Mouse (Mus musculus) CH12.LX (cell line): ENCODE data around the gene Rundc3a. TPM values are rescaled to one million over a fixed set of nuclear protein-coding genes. Genes with fewer than 3 reads are reported as not detected.
A peak's percentile ranks its signal among the peaks of the same experiment; 100 is the strongest.

Experiments used
- DNase-seq: peaks from one replicate; pipeline ENCODE4 v3.0.0-alpha.2; 2013; ENCODE audit errors: extremely low read depth
- H3K27ac ChIP-seq: 2 replicates; pipeline ENCODE4 v1.5.1; 2012; ENCODE audit warnings: low read depth, mild to moderate bottlenecking, control low read depth, moderate library complexity; ENCODE audit not compliant: insufficient read depth
- H3K27me3 ChIP-seq: replicated peaks from 2 replicates; pipeline ENCODE3; 2012; ENCODE audit warnings: inconsistent platforms
- H3K36me3 ChIP-seq, 2 experiments: replicated peaks in 1 of 2; 2 replicates each; pipeline versions ENCODE3 to v1.6.1; 2012; ENCODE audit warnings: inconsistent platforms in 1 of 2, low read length in 1 of 2, mild to moderate bottlenecking in 1 of 2, mixed read lengths in 1 of 2, moderate library complexity in 1 of 2; ENCODE audit not compliant: control insufficient read depth in 1 of 2, insufficient read depth in 1 of 2
- H3K4me1 ChIP-seq, 2 experiments: 2 replicates each; pipeline ENCODE4 v1.6.1; 2012; ENCODE audit warnings: inconsistent platforms in 1 of 2, moderate library complexity in 1 of 2; ENCODE audit not compliant: insufficient read depth in 2 of 2, control insufficient read depth in 1 of 2
- H3K4me2 ChIP-seq: 2 replicates; pipeline ENCODE4 v1.6.1; 2012; ENCODE audit warnings: low read depth, mild to moderate bottlenecking, control low read depth; ENCODE audit not compliant: poor library complexity, insufficient read depth, severe bottlenecking
- H3K4me3 ChIP-seq, 3 experiments: fragments of 150-350 bp in 1 of 3; sonication (generic) in 1 of 3; replicated peaks in 1 of 3; 2 replicates each; pipeline versions ENCODE3 to v1.5.1; 2011 to 2012; ENCODE audit warnings: low read depth in 2 of 3, low read length in 2 of 3, mild to moderate bottlenecking in 2 of 3, moderate library complexity in 2 of 3, control low read depth in 1 of 3, improper control_type of control experiment in 1 of 3, inconsistent platforms in 1 of 3, mixed read lengths in 1 of 3; ENCODE audit not compliant: poor library complexity in 1 of 3
- H3K79me2 ChIP-seq: replicated peaks from 2 replicates; pipeline ENCODE4 v1.6.1; 2012; ENCODE audit warnings: mild to moderate bottlenecking, moderate library complexity; ENCODE audit not compliant: control insufficient read depth, poor library complexity, insufficient read depth, severe bottlenecking; ENCODE audit errors: extremely low read depth
- H3K9ac ChIP-seq: 2 replicates; pipeline ENCODE4 v1.6.1; 2012; ENCODE audit warnings: low read depth, mild to moderate bottlenecking, control low read depth, moderate library complexity; ENCODE audit not compliant: insufficient read depth
- H3K9me3 ChIP-seq: replicated peaks from 2 replicates; pipeline ENCODE3; 2012; ENCODE audit warnings: low read length, inconsistent platforms, mixed read lengths
- ELF1 ChIP-seq: IDR thresholded peaks from 2 replicates; pipeline ENCODE4 v1.6.1; 2014; ENCODE audit warnings: low read depth, mild to moderate bottlenecking, inconsistent platforms, low read length, improper control_type of control experiment
- EP300 ChIP-seq: IDR thresholded peaks from 2 replicates; pipeline ENCODE4 v1.6.1; 2011; ENCODE audit warnings: low read length, improper control_type of control experiment
- ETS1 ChIP-seq: conservative IDR thresholded peaks from 2 replicates; pipeline ENCODE4 v1.6.1; 2012; ENCODE audit warnings: low read depth, mild to moderate bottlenecking, inconsistent platforms, low read length, improper control_type of control experiment, moderate library complexity
- GABPA ChIP-seq: IDR thresholded peaks from 2 replicates; pipeline ENCODE4 v1.6.1; 2012; ENCODE audit warnings: low read depth, low read length, improper control_type of control experiment, inconsistent platforms; ENCODE audit not compliant: insufficient replicate concordance
- HCFC1 ChIP-seq: IDR thresholded peaks from 2 replicates; pipeline ENCODE4 v1.6.1; 2012; ENCODE audit warnings: low read depth, mild to moderate bottlenecking, inconsistent platforms, low read length, improper control_type of control experiment
- IRF4 ChIP-seq: IDR thresholded peaks from 2 replicates; pipeline ENCODE4 v1.6.1; 2014; ENCODE audit warnings: low read depth, mild to moderate bottlenecking, inconsistent platforms, low read length, improper control_type of control experiment
- MAFK ChIP-seq: IDR thresholded peaks from 2 replicates; pipeline ENCODE4 v1.6.1; 2011; ENCODE audit warnings: low read length, improper control_type of control experiment; ENCODE audit not compliant: insufficient replicate concordance
- PAX5 ChIP-seq: IDR thresholded peaks from 2 replicates; pipeline ENCODE4 v1.6.1; 2012; ENCODE audit warnings: low read length, inconsistent platforms, mixed read lengths
- POLR2A ChIP-seq: IDR thresholded peaks from 2 replicates; pipeline ENCODE4 v1.6.1; 2011; ENCODE audit warnings: low read depth, mild to moderate bottlenecking, improper control_type of control experiment, low read length
- POLR2AphosphoS2 ChIP-seq: IDR thresholded peaks from 2 replicates; pipeline ENCODE4 v1.6.1; 2011; ENCODE audit warnings: low read depth, low read length, improper control_type of control experiment
- RAD21 ChIP-seq: IDR thresholded peaks from 2 replicates; pipeline ENCODE4 v1.6.1; 2011; ENCODE audit warnings: low read depth, mild to moderate bottlenecking, low read length, improper control_type of control experiment, moderate library complexity
- SIN3A ChIP-seq: IDR thresholded peaks from 2 replicates; pipeline ENCODE4 v1.6.1; 2012; ENCODE audit warnings: low read length, improper control_type of control experiment, inconsistent platforms
- SMC3 ChIP-seq: IDR thresholded peaks from 2 replicates; pipeline ENCODE4 v1.6.1; 2011; ENCODE audit warnings: low read depth, low read length, improper control_type of control experiment
- TBP ChIP-seq: conservative IDR thresholded peaks from 2 replicates; pipeline ENCODE4 v1.6.1; 2011; ENCODE audit warnings: low read depth, low read length, improper control_type of control experiment
- ZC3H11A ChIP-seq: IDR thresholded peaks from 2 replicates; pipeline ENCODE4 v1.6.1; 2012; ENCODE audit warnings: low read depth, mild to moderate bottlenecking, inconsistent platforms, low read length, improper control_type of control experiment
- ZMIZ1 ChIP-seq: IDR thresholded peaks from 2 replicates; pipeline ENCODE4 v1.6.1; 2012; ENCODE audit warnings: low read depth, mild to moderate bottlenecking, inconsistent platforms, low read length, improper control_type of control experiment
- dilution Hi-C: fragments of 300-500 bp; cut with MboI; formaldehyde crosslinking; loops from 2 replicates; pipeline ENCODE4 v1.14.3; 2020; ENCODE audit warnings: low sequenced_read_pairs; ENCODE audit not compliant: extremely low pct_unique_long_range_greater_than_20kb, extremely low pct_ligation_motif_present
- in situ Hi-C: fragments of 300-500 bp; cut with MboI; formaldehyde crosslinking; loops from 3 replicates; pipeline ENCODE4 v1.14.3; 2019; ENCODE audit warnings: low sequenced_read_pairs, low pct_ligation_motif_present, low pct_unique_long_range_greater_than_20kb, mixed read lengths
- polyA plus RNA-seq: library from polyadenylated mRNA; unstranded; fragments of >175 nt; gene quantifications from 2 replicates; pipeline ENCODE4 v1.2.1, GENCODE M21; 2012; ENCODE audit warnings: low read depth; ENCODE audit not compliant: insufficient read length
- total RNA-seq, 2 experiments: library from RNA; depleted of rRNA; stranded (reverse); fragments of 300-350 nt in 1 of 2; fragments of >200 nt in 1 of 2; gene quantifications; 2 replicates each; pipeline ENCODE4 v1.2.3; 2012 to 2014

Gene Rundc3a
- total and polyA plus RNA-seq, 3 experiments, result 1.4 to 16.3 (median 3.3) TPM

DNA sequence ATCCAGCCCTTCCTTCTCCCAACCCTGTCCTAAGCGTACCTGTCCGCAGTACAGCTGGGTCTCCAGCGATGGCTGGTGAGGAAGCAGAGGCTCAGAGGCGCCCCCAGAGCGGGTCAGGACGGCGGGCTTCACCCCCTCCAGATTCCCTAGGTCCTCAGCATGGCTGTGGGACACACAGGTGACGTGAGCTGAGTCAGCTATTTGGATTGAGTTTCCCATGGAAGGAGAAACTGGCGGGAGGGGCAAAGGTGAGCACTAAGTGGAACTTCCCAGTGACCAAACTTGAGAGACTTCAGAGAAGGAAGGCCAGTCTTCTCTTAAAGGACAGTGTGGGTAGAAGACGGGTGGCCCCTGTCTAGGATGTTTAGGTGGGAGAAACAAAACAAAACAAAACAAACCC lies 34.8 kb upstream of the Rundc3a start:
- no peaks in the 10 kb centered on the region for H3K79me2 ChIP-seq
- H3K27me3 ChIP-seq, result peaks cover 93% of the 10 kb centered on the region
- dilution Hi-C loops (no loop called here), in situ Hi-C loops (loop anchor here (5.0 kb wide), 1 partner anchor 36 kb away; no protein-coding TSS in a partner anchor)
- H3K4me3 ChIP-seq, result no peak overlapping the region
- no peak for DNase-seq
- H3K9me3 ChIP-seq, result no peaks in the 10 kb centered on the region
- H3K36me3 ChIP-seq, result no peaks in the 10 kb centered on the region
- no peak overlapping the region for H3K27ac ChIP-seq
- no peak overlapping the region for H3K4me2 ChIP-seq
- peaks cover 0 to 8% of the 10 kb centered on the region in 2 experiments; a peak in 1 of 4 replicates for H3K4me1 ChIP-seq
- TF ChIP-seq POLR2A (no peak), MAFK (peak; percentile 67), EP300 (no peak)
- H3K9ac ChIP-seq, result no peak overlapping the region

DNA sequence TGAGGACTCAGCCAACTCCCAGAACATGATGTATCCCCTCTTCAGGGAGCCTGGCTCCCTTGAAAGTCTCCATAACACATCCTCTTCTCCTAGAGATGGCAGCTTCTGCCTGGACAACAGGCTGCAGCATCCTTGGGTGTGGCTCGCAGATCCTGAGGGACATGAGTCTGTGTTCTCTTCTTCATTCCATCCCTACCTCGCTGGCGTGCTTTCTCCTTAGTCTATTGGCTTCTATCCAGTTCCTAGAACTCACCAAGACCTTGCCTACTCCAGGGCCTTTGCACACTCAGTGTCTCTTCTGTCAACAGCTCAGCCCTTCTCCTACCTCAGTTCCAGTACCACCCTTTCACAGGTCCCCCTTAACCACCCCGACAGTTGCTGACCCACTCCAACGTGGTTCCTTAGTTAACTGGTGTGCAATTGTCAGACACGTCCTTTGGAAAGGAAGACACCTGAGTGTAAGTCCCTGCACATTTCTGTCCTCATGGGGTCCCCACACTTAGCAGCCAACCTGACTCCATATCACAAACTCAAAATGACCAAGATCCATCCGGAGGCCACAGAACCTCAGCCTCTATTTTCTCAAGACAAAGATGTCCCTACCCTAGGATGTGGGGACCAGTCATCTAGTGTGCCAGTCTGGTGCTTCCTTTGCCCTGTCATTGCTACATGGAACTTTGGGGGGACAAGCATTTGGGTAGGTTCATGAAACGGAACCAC lies 31.3 kb upstream of the Rundc3a start:
- Histone ChIP-seq H3K9me3 (no peaks in the 10 kb centered on the region), H3K27me3 (peaks cover 94% of the 10 kb centered on the region), H3K4me2 (no peak overlapping the region), H3K4me3 (no peak overlapping the region)
- DNase-seq, result no peak
- TF ChIP-seq ZMIZ1 (no peak), POLR2AphosphoS2 (no peak), SMC3 (no peak), SIN3A (no peak), RAD21 (no peak), EP300 (no peak), IRF4 (no peak), PAX5 (no peak), GABPA (no peak), ETS1 (no peak), TBP (no peak), ZC3H11A (no peak), HCFC1 (no peak), ELF1 (no peak)
- TF ChIP-seq, all 38 proteins: peak for 0
- Histone ChIP-seq H3K27ac (no peak overlapping the region), H3K79me2 (no peaks in the 10 kb centered on the region), H3K36me3 (no peaks in the 10 kb centered on the region), H3K4me1 (peaks cover 16 to 35% of the 10 kb centered on the region in 2 experiments), H3K9ac (no peak overlapping the region)
- in situ Hi-C loops, result no loop called here
- dilution Hi-C loops, result no loop called here
